Comparison of ENCODE assay signal across 9 mouse cellular contexts in the genomic region with DNA sequence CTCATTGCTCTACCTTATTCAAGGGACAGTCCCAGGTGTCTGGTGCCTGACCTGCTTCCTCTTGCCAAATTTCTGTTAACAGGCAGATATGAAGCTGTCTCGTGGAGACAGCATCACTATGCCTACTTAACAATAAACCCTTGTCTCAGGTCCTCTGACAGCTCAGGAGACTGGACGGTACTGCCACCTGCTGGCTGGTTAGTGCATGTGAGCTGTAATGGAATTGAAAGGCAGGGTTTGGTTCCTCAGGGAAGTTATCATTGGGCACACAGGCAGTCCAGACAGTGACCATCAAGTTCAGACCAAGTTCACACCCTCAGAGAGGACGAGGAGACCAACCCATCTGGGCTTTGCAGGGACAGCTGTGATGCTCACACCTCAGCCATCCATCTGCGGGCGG.
DNase-seq lines count a peak whose midpoint lies in the region; ATAC-seq and TF ChIP-seq lines count a peak whose summit lies in the region.
"Had no signal": no experiment of that assay in that cellular context is flagged by ENCODE, and none has a peak within 500 bp of the region (broad histone marks: within the 10 kb centered on the region; RNA-seq: fewer than 3 reads in every experiment).

No protein-coding gene starts in this region.

- no peak overlapping the region for H3K4me3 ChIP-seq in ES-E14 (ENCODE audit: insufficient read depth in 1 of 2, low read depth in 1 of 2, low read length in 2 of 2, poor library complexity in 1 of 2, severe bottlenecking in 1 of 2)
- no peak overlapping the region for H3K4me3 ChIP-seq in bone marrow, adult 2 months (replicated peaks; ENCODE audit: control insufficient read depth, low read depth, low read length)
- no peak overlapping the region for H3K4me3 ChIP-seq in embryonic fibroblast, embryonic 13.5 days (ENCODE audit: insufficient read depth, low read length)
- no peak overlapping the region for H3K4me3 ChIP-seq in heart, postnatal 0 days (ENCODE audit: low read depth, low read length)
- no peak overlapping the region for H3K4me3 ChIP-seq in lung, embryonic 16.5 days (ENCODE audit: low read length)

- peak; percentile 42; the same call in 1 of the 2 replicates for ATAC-seq in heart, postnatal 0 days (ENCODE audit: insufficient read depth, low read depth)
- ATAC-seq in lung, embryonic 16.5 days (ENCODE audit: low read depth) = peak; percentile 45

- H3K4me2 ChIP-seq in heart, postnatal 0 days (ENCODE audit: low read depth, low read length) = no peak overlapping the region
- H3K4me2 ChIP-seq in lung, embryonic 16.5 days (ENCODE audit: low read depth, low read length) = no peak overlapping the region

- H3K4me1 ChIP-seq in ES-E14 (ENCODE audit: control insufficient read depth in 2 of 2, insufficient read depth in 2 of 2, low read length in 2 of 2, poor library complexity in 1 of 2) = no peaks in the 10 kb centered on the region
- no peaks in the 10 kb centered on the region for H3K4me1 ChIP-seq in bone marrow, adult 2 months (ENCODE audit: control insufficient read depth, insufficient read depth, low read length)
- H3K4me1 ChIP-seq in embryonic fibroblast, embryonic 13.5 days (ENCODE audit: control insufficient read depth, insufficient read depth, low read length) = no peaks in the 10 kb centered on the region
- H3K4me1 ChIP-seq in heart, postnatal 0 days (ENCODE audit: control insufficient read depth, insufficient read depth) = no peaks in the 10 kb centered on the region
- 0 out of 2 replicates have a peak, but pooled peaks cover 2% of the 10 kb centered on the region for H3K4me1 ChIP-seq in lung, embryonic 16.5 days (replicated peaks; ENCODE audit: control insufficient read depth, insufficient read depth, low read length)

- in situ Hi-C loops in ES-E14 (cut with MboI; ENCODE audit: low sequenced_read_pairs in 2 of 2, unreplicated experiment in 2 of 2) = no loop called here

- TF ChIP-seq CTCF in bone marrow, adult 2 months (IDR thresholded peaks at IDR 0.05; ENCODE audit: control insufficient read depth, insufficient read depth, low read length) = peak; percentile 97
- TF ChIP-seq CTCF in embryonic fibroblast, embryonic 13.5 days (IDR thresholded peaks at IDR 0.05; ENCODE audit: borderline replicate concordance, insufficient read depth, low read length) = peak; percentile 90; the same call in 1 of the 2 replicates
- peak; percentile 92 for TF ChIP-seq CTCF in heart, postnatal 0 days (IDR thresholded peaks at IDR 0.05; ENCODE audit: low read depth)

- peak; percentile 78 for DNase-seq in ES-E14 (ENCODE audit: low read depth, low spot score)
- peak; percentile 75 for DNase-seq in heart, postnatal 0 days (ENCODE audit: low spot score)
- DNase-seq in layer of hippocampus, adult 18-20 months (ENCODE audit: low spot score in 2 of 2) = peak; percentile 55 to 81
- DNase-seq in retina, embryonic 14.5 days (ENCODE audit: low spot score) = peak; percentile 93
- peak; percentile 56 to 61 for DNase-seq in thymus, postnatal 36 days

- H3K9ac ChIP-seq in ES-E14 (ENCODE audit: insufficient read depth, low read depth, low read length, poor library complexity, severe bottlenecking) = no peak overlapping the region
- no peak overlapping the region for H3K9ac ChIP-seq in heart, postnatal 0 days (replicated peaks; ENCODE audit: low read depth, low read length)
- H3K9ac ChIP-seq in lung, embryonic 16.5 days (ENCODE audit: low read length) = no peak overlapping the region

- TF ChIP-seq EP300 in heart, postnatal 0 days (IDR thresholded peaks at IDR 0.05; ENCODE audit: low read depth) = no peak

- no peak for TF ChIP-seq POLR2A in bone marrow, adult 2 months (IDR thresholded peaks at IDR 0.05; ENCODE audit: borderline replicate concordance, control insufficient read depth, low read depth, low read length)
- TF ChIP-seq POLR2A in embryonic fibroblast, embryonic 13.5 days (IDR thresholded peaks at IDR 0.05; ENCODE audit: low read depth, low read length) = no peak

- peaks cover 2% of the 10 kb centered on the region; the same call in 1 of the 2 replicates for H3K36me3 ChIP-seq in ES-E14 (ENCODE audit: control insufficient read depth, insufficient read depth, low read length, poor library complexity, severe bottlenecking)
- peaks cover 18% of the 10 kb centered on the region; the same call in 1 of the 2 replicates for H3K36me3 ChIP-seq in heart, postnatal 0 days (replicated peaks; ENCODE audit: control insufficient read depth, insufficient read depth, low read length)
- H3K36me3 ChIP-seq in lung, embryonic 16.5 days (ENCODE audit: control insufficient read depth, insufficient read depth, low read length) = peaks cover 4% of the 10 kb centered on the region; the same call in 1 of the 2 replicates

- no peaks in the 10 kb centered on the region for H3K27me3 ChIP-seq in heart, postnatal 0 days (ENCODE audit: control insufficient read depth, insufficient read depth, low read length)
- no peaks in the 10 kb centered on the region for H3K27me3 ChIP-seq in lung, embryonic 16.5 days (ENCODE audit: control insufficient read depth, insufficient read depth, low read depth, low read length)

- H3K27ac ChIP-seq in ES-E14 (ENCODE audit: insufficient read depth, low read depth, low read length, poor library complexity, severe bottlenecking) = no peak overlapping the region
- H3K27ac ChIP-seq in bone marrow, adult 2 months (ENCODE audit: control insufficient read depth, insufficient read depth, low read depth, low read length, poor library complexity) = no peak overlapping the region
- H3K27ac ChIP-seq in embryonic fibroblast, embryonic 13.5 days (ENCODE audit: insufficient read depth, low read length) = no peak overlapping the region
- H3K27ac ChIP-seq in heart, postnatal 0 days (ENCODE audit: low read depth) = no peak overlapping the region
- no peak overlapping the region for H3K27ac ChIP-seq in lung, embryonic 16.5 days (ENCODE audit: low read length)
- H3K27ac ChIP-seq: macrophage had no signal

- no peaks in the 10 kb centered on the region for H3K9me3 ChIP-seq in ES-E14 (ENCODE audit: control insufficient read depth, insufficient read depth, low read depth, low read length)
- no peaks in the 10 kb centered on the region for H3K9me3 ChIP-seq in heart, postnatal 0 days (replicated peaks; ENCODE audit: control insufficient read depth, low read length)
- H3K9me3 ChIP-seq in lung, embryonic 16.5 days (ENCODE audit: control insufficient read depth, low read length) = no peaks in the 10 kb centered on the region

- 40% methylated on average over 5 of the region's 5 CpGs for WGBS in bone marrow, adult 2 months
- WGBS in heart, postnatal 0 days = 37% methylated on average over 5 of the region's 5 CpGs
- 36% methylated on average over 5 of the region's 5 CpGs for WGBS in lung, embryonic 16.5 days

TF ChIP-seq in ES-E14, 5 proteins besides CTCF, POLR2A, EP300 and RAD21:
- TF ChIP-seq ZNF384 (IDR thresholded peaks at IDR 0.05; ENCODE audit: low read depth, low read length) (no peak), ZC3H11A (IDR thresholded peaks at IDR 0.05; ENCODE audit: borderline replicate concordance, low read depth, low read length) (peak; percentile 91)
TF ChIP-seq in ES-E14: peak in this region for 1.
